Mouse (Mus musculus): ENCODE measurements around the gene Zfp91.
A peak's percentile ranks its signal among the peaks of the same experiment; 100 is the strongest.

Zfp91 gene

DNA sequence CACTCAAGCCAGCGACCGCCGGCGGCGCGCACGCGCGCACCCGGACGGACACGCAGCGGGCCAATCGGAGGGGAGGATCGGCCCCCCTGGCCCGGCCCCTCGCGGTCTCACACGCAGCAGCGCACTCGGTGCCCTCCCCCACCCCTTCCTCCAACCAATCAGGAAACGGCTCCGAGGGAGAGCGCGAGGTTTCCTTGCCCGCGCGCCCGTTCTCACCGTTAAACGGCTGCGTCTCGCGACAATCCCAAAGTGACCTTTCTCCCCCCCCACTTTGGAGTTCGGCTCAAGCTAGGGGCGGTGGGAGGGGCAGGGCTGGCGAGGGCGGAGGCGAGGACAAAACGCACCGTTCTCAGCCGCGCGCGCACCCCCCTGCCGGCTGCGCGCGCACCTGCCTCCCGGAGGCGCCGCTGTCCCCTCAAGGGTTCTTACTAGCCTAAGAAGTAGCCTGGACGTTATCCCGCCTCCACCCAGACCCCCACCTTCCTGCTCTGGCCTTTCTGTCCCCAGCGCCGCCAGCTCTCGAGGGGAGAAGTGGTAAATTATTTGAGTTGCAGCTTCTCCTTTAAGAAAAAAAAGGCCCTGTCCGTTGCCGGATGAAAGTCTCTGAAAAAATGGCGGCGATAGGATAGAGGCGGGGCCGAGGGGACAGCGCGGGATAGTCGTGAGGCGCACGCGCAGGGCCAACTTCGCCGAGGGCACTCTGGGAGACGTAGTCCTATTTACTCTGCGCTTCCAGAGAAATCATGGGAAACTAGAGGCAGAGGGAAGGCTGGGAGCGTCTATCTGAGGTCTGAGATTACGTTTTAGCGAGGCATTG, at the start of gene Zfp91, which contains the start of gene Lpxn:
Gene Zfp91, minus strand, starts transcription at position 616 of the 817 bp plus-strand sequence.
Gene Lpxn, plus strand, starts transcription at position 683 of the 817 bp plus-strand sequence.
- DNase-seq (ENCODE audit: low spot score), result peak; percentile 88

DNA sequence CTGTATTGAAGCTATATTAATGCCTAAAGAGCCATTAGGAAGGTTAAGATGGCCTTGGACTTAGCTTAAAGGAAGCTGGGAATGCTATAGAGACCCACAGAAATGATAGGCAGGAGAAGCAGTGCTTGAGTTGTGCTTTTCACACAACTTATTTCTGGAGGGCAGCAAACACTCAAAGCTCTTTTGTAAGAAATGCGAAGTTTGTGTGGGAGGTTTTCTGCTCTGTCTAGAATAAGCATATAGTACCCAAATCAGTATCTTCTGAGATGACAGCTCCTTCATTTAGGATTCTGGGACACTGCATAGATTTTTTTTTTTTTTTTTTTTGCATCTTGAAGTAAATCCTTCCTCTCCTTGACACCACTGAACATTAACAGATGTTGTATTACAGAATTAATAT, 42.6 kb upstream of the Zfp91 start:
- no peak for DNase-seq (ENCODE audit: low spot score)

DNA sequence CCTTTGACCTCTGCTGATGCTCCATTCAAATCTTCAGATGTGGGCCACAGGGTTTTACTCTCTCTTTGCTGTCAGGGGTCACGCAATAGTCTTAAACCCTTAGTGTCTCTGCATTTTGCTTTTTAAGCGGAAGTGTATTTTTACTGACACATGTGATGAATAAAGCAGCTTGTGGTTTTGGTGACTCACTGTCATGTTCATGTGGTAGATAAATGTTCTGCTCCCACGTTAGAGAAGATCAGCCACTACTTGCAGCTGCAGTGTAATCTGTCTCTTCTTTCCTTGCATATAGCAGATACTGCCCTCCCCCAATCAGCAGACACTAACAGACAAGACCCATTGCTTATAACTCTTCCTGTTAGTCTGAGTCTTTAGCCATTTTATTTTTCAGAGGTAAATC, 37.7 kb upstream of the Zfp91 start:
- DNase-seq (ENCODE audit: low spot score), result no peak

DNA sequence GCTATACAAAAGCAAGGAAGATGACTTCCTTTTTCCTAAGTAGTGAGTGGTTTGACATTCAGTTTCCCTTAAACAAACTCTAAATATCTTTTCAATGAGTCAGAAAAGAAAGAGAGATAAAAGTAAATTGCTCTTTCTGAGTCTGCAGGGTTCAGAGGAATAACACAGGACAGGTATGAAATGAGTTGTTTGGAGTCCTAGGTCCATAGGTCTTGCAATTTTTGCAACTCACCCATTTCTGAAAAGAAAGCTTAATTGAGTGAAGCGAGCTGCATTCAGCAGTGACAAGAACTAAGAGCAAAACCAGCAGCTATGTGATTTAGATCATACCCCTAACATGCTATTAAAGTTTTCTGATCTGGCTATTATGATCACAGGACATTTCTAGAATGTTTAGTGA, 35.6 kb upstream of the Zfp91 start:
- no peak for DNase-seq (ENCODE audit: low spot score)

DNA sequence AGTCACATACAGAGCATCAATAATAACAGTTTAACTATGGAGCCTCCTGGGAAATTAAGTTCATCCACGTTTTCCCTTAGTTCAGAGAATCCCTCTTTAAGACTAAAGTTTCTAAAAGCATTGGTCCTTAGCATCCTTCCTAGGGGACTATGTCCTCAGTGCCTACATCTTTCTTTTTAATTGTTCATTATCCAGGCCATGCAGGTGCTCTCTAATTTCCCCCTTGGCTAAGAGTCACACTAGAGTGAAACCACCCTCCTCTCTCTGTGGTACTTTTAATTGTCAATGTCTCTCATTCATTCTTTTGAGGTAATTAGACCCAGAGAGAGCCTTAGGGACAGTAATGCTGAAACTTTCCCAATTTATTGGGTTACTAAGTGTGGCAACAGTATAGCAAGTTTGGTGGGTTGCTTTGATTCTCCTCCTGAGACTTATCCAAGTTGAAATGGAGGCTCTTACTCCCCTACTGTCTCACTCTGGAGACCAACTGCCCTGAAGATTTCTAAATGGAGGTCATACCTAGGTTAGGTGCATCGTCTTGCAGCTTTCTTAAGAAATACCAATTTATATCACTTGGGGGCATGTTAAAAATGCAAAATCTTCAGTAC, 35.0 kb upstream of the Zfp91 start:
- no peak for DNase-seq (ENCODE audit: low spot score)

DNA sequence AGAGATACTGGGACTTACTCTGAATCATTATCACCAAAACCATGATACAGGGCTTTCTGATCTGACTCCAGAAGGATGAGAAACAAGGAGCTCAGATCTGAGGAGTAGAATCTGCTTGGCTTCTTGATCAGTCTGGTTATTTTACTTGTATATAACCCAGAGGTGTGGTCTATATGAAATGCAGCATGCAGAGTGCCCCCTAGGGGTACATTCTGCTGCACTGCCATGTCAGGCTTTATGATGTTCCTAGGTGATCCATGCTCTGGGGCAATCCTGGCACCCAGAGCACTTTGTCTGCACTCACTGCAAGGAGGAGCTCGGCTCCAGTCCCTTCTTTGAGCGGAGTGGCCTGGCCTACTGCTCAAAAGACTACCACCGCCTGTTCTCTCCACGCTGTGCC, 28.6 kb upstream of the Zfp91 start:
- DNase-seq (ENCODE audit: low spot score), result no peak

DNA sequence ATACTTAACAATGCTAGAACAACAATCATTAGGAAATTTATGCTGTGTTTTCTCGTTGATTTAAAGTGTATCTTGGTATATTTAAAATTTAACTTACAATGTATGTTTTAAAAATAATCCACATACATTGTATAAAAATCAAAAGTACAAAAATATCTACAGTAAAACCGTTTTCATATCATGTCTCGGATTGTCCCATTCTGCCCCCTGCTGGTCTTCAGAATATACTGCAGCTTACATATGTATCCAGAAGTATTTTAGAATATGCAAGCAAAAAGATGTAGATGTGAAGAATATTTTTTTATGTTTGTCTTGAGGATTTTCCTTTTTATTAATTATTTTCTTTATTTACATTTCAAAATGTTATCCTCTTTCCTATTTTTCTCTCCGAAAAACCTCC, 24.5 kb upstream of the Zfp91 start:
- peak; percentile 41 for DNase-seq (ENCODE audit: low spot score)

DNA sequence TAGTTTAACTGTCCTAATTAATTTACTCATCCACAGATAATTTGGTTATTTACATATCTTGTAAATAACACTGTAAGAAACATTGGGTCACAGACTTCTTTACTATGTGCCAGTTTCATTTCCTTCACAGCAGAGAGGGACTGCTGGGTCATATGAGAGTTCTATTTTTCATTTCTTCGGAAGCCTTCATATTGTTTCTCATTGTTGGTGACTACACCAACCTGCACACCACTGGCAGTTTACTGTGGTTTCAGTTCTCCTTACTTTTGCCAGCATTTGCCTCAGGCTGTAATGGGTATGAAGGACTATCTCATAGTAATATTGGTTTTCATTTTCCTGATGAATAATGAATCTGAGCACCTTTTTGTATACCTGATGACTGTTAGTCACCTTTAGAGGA, 22.6 kb upstream of the Zfp91 start:
- no peak for DNase-seq (ENCODE audit: low spot score)

DNA sequence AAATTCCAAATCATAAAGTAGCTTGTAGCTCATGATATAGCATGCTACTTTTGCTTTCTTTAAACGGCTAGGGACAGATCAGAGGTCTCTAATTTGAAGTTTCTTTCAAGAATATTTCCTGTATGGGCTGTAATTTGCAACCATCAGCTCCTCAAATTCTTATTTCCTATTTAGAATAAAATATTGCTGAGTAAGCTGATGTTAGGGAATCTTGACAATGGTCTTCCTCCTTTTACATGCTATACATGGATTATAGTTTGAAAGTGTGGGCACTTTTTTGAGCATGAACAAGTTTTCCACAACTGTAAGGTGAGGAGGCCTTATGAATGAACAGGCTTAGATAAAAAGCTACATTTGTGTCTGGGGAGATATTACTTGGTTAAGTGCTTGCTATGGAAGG, 18.0 kb upstream of the Zfp91 start:
- no peak for DNase-seq (ENCODE audit: low spot score)

DNA sequence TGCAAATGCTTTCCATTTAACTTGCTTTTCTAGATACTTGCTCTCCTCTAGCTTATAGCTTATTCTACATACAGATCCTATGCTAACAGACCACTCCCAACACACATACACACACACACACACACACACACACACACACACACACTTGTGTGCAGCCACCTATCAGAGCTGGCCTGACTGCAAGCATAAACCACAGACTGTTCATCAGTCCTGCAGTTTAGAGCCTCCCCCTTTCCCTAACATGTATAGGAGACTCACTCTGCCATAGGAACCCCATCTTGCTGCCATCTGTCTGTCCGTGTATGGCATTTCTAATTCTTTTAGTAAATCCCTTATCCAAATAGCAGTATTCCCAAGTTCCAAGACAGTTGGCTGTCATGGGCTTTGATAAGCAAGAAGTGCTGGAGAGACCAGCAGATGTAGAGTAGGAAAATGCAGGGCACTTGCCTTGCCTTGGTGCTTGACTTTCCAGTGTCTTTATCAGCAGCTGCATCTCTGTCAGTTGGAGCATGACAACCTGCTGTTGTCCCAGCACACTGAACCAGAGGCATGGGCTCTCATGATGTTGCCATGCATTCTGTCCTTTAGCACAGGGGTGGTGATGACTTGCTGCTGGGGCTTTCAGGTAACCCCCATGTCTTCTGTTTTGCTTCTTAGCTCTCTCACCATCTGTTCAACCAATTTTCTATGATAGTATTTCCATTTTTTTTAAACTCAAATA, 16.9 kb upstream of the Zfp91 start:
- DNase-seq (ENCODE audit: low spot score), result no peak

DNA sequence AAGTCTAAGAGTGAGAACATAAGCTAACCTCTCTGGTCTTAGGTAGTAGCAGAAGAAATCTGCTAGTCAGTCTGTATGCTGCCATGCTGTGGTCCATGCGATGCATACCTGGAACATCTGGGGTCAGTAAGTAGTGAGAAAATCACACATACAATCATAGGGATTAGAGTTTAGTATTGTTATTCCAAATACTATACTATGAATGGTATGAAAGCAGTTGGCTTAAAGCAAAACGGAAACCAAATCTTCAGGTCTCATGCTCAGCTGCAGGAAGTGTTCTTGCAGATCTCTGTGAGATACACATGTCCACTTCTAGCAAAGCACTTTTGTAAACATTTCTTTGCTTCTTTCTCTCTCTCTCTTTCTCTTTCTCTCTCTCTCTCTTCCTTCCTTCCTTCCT, 10.3 kb upstream of the Zfp91 start:
- no peak for DNase-seq (ENCODE audit: low spot score)

DNA sequence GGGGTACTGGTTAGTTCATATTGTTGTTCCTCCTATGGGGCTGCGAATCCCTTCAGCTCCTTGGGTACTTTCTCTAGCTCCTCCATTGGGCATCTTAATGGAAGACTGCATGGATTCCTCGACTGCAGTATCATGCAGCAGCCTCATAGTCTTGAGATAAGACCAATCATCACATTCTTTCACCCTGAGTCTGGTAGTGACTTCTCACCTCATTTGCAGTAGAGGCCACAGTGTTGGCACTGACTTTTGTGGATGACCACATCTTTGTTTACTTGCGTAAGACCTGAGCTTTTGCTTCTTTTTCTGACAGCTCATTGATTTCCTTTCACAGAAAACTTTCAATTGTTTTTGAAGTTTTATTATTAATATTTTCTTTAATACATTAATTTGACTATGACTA, 9.8 kb upstream of the Zfp91 start:
- DNase-seq (ENCODE audit: low spot score), result no peak

DNA sequence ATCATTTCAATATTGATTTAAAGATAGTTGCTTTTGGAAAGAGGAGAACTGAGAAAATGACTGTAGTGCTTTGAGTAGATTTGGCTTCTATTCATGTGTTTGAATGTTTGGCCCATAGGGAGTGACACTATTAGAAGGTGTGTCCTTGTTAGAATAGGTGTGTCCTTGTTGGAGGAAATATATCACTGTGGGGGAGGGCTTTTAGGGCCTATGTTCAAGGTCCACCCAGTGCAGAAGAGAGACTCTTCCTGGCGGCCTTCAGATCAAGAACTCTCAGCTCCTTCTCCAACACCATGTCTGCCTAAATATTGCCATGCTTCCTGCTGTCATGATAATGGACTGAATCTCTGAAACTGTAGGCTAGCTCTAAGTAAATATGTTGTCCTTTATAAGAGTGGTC, 8.3 kb upstream of the Zfp91 start:
- DNase-seq (ENCODE audit: low spot score), result no peak

DNA sequence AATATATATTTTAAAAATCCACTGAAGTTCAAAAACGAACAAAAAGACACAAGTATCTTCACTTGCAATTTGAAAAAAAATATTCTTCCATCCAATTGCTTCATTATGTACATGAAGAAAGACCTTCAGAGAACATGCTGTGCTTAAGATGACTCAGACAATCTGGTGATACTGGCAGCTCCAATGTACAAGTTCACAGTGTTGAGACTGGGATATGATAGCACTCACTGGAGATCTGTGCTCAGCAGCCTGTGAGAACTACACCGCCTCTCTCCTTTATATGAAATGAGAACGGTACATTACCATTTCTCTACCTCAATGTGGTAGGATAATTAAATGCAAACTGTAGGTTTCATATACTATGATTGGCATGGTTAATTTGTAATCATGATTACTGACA, 6.9 kb upstream of the Zfp91 start:
- DNase-seq (ENCODE audit: low spot score), result no peak

DNA sequence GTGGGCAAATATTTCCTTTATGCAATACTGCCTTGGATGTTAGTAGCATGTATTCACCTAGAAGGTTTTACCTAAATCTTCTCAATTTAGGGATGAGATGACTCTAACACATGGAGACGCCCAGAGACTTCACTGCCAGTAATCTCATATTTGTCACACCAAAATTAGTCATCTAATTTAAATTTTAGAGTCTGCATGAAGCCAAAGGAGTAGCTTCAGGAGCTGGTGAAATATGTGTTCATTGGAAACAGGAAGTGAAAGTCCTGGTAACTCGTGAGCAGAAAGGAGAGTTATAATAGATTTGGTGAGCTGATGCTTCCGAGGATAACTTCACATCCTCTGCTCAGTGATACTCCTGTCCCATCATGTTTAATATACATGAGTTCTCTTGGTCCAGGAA, 5.1 kb upstream of the Zfp91 start:
- no peak for DNase-seq (ENCODE audit: low spot score)

DNA sequence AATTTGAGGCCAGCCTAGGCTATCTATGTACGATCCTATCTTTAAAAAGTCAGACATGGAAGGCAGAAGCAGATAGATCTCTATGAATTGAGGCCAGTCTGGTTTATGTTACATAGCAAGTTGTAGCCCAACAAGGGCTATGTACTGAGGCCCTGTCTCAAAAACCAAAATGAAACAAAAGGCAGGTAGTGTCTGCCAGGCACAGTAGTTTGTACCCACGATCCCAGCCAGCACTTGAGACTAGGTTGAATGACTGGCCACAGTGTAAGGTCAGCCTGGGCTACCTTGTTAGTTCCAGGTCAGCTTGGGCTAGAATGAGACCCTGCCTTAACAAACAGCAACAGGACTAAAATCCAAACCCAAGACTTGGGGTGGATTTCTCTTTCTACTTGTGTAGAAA, 4.7 kb upstream of the Zfp91 start:
- no peak for DNase-seq (ENCODE audit: low spot score)

DNA sequence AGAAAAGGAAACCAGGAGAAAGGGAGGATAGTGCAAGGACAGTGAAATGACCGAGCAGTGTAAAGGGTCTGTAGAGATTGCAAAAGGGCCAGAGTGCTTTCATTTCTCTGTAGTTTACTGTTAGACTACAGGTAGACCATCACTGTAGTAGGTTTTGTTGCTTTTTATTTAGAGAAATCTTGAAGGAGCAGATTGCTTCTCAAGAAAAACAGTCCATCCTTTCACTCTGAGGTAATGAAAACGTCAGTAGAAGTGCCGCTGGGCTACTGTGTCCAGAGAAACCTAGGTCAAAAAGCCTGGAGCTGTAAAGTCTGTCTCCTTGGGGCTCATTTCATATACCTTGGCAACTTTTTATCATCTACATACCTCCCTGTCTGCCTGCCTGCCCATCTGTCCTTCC, 3.2 kb upstream of the Zfp91 start:
- DNase-seq (ENCODE audit: low spot score), result no peak

DNA sequence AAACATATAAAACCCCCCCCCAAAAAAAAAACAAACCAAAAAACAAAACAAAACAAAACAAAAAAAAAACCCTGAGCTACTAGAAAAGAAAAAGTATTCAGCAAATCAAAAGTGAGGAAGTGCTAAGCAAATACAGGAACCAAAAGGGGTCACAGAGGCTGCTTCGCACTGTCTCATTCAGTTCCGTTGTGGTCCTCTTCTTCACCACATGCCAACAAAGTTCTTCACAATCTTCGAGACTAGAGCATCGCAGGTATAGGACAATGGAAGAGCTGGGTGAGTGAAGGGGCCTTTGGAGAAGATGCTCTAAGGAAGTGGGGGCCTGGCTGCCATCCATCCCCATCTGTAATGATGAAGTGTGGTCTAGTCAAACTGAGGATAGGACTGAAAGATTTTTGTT, 2.5 kb upstream of the Zfp91 start:
- no peak for DNase-seq (ENCODE audit: low spot score)

DNA sequence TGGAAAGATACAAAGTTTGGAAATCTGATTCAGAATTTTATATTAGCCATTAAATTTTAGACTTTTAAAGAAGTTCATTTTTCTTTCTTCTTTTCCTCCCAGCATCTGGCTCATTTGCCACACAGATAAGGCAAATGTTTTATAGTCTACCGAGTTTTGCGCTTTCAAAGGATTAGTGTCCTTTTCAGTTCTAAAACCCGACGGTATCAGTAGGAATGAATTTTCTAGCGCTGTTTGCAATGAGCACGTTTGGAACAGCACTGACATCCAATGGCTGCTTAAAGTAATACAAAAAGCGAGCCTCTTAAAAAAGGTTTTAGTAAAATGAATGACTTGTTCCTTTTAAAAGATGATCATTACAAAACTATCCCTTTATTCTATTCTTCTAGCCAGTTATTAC, 1.1 kb upstream of the Zfp91 start:
- no peak for DNase-seq (ENCODE audit: low spot score)

DNA sequence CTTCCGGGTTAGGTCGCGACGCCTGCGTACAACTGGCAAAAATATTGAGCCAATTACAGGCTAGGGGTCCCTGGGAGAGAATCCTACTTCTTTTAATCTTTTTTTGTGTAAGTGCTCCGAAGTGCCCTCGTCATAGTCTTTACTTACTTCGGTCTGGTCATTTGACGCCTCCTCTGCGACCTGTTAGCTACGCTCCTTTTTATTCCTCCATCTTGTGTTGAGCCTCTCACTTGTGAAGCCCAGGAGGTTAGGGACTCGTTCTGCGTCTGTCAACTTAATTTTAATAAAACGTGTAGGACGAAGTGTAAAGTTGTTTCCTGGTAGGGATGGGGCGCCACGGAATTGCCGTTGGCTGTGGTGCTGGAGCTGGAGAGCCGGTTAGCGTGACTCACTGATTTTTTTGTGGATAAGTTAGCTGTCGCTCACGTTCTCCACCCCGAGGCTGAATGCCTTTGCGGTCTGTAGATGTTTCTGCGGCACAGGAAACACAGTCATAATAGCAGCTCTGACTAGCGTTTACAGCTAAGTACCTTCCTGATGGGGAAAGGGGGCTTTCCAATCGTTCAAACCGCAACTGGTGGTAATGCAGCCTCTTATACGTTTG, 504 bp upstream of the Zfp91 start:
- peak; percentile 56 for DNase-seq (ENCODE audit: low spot score)

DNA sequence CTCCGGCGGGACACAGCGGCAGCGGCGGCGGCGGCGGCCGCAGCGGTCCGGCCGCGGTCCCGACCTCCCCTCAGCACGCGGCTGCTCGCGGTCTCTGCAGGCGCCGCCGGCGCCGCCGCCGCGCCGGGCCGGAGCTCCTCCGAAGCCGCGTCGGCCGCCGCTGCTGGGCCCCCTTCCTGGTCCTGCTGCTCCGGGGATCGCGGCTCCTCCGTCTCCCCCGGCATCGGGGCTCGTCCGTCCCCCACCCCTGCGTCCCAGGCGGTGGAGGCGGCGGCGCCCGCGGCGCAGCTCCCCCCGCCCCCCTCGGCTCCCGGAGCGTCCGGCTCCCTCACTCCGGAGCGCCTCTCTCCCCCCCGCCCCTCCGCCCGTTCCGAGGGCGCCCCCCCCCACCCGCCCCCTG, 816 bp downstream of the Zfp91 start:
- DNase-seq (ENCODE audit: low spot score), result no peak
